8 mouse cellular contexts compared by ENCODE assay signal in genomic region chr6:119848034-119848695, GRCm38 (mm10). TPM values are rescaled to one million over a fixed set of nuclear protein-coding genes. Genes with fewer than 3 reads are reported as not detected.
DNase-seq lines count a peak whose midpoint lies in the region; ATAC-seq and TF ChIP-seq lines count a peak whose summit lies in the region.

Gene Erc1, minus strand, starts transcription at chr6:119848167.

- no peaks in the 10 kb centered on the region for H3K36me3 ChIP-seq in hindbrain, embryonic 10.5 days
- H3K36me3 ChIP-seq in lung, postnatal 0 days (ENCODE audit: insufficient read depth, low read length) = no peaks in the 10 kb centered on the region

- peak; percentile 94 for DNase-seq in MN1 (ENCODE audit: low spot score)
- DNase-seq in cerebellum, adult 9-10 months = peak; percentile 99
- peak; percentile 94 for DNase-seq in hindbrain, embryonic 10.5 days (ENCODE audit: low spot score)
- DNase-seq in layer of hippocampus, adult 9-11 months = peak; percentile 90
- DNase-seq in lung, postnatal 0 days (ENCODE audit: low spot score) = peak; percentile 96
- DNase-seq in ovary, postnatal 14 days (ENCODE audit: low spot score) = peak; percentile 90
- peak; percentile 93 for DNase-seq in thymus, postnatal 14 days

- H3K9ac ChIP-seq in lung, postnatal 0 days (replicated peaks; ENCODE audit: low read depth) = peak within 1 kb of the TSS; percentile 73

- peak within 1 kb of the TSS; percentile 93 for H3K4me3 ChIP-seq in hindbrain, embryonic 10.5 days
- peak within 1 kb of the TSS; percentile 80 for H3K4me3 ChIP-seq in lung, postnatal 0 days (ENCODE audit: low read depth, low read length)

- peak; percentile 90 for ATAC-seq in frontal cortex, adult (ENCODE audit: low TSS enrichment)
- peak; percentile 97 for ATAC-seq in lung, postnatal 0 days

- WGBS in hindbrain, embryonic 10.5 days = under 1% methylated on average over 71 of the region's 73 CpGs
- WGBS in lung, postnatal 0 days = 2% methylated on average over 30 of the region's 73 CpGs

- H3K9me3 ChIP-seq in hindbrain, embryonic 10.5 days = no peaks in the 10 kb centered on the region
- no peaks in the 10 kb centered on the region for H3K9me3 ChIP-seq in lung, postnatal 0 days (ENCODE audit: low read length)

- no peak for TF ChIP-seq EP300 in lung, postnatal 0 days (IDR thresholded peaks at IDR 0.05)

- peak within 1 kb of the TSS; percentile 86 for H3K4me2 ChIP-seq in lung, postnatal 0 days (replicated peaks; ENCODE audit: low read depth, low read length)

- no peak for TF ChIP-seq CTCF in lung, postnatal 0 days (IDR thresholded peaks at IDR 0.05)

- H3K27ac ChIP-seq in hindbrain, embryonic 10.5 days = peak within 1 kb of the TSS; percentile 98
- H3K27ac ChIP-seq in lung, postnatal 0 days (ENCODE audit: low read length) = peak within 1 kb of the TSS; percentile 93

- H3K4me1 ChIP-seq in hindbrain, embryonic 10.5 days (replicated peaks) = peaks cover 28% of the 10 kb centered on the region
- no peaks in the 10 kb centered on the region; the same call in 1 of the 2 replicates for H3K4me1 ChIP-seq in lung, postnatal 0 days (ENCODE audit: insufficient read depth, low read depth, low read length)

- H3K27me3 ChIP-seq in hindbrain, embryonic 10.5 days (ENCODE audit: insufficient read depth, poor library complexity, severe bottlenecking) = no peaks in the 10 kb centered on the region
- H3K27me3 ChIP-seq in lung, postnatal 0 days (replicated peaks; ENCODE audit: insufficient read depth, low read length) = no peaks in the 10 kb centered on the region

RNA-seq across cellular contexts. Expression of gene Erc1, which starts in this region (rescaled TPM):
- 22.9 and 26.0 TPM in 2 replicates for polyA plus RNA-seq in hindbrain, embryonic 10.5 days (2016; fragmentation: Nextera tagmentation; extraction: Ambion mirVana)
- 9.9 and 12.8 TPM in 2 replicates for polyA plus RNA-seq in lung, postnatal 0 days (2015; fragmentation: Nextera tagmentation; extraction: Ambion mirVana)

Comparison
In these comparisons a context has a peak if more than half of its experiments do, and no peak if none do; other contexts are left out.
1. Peak in every context shown above with its lines: DNase-seq, ATAC-seq, H3K4me3 ChIP-seq and H3K27ac ChIP-seq.